8 mouse cellular contexts compared by ENCODE assay signal in genomic region chr17:24351760-24352357, GRCm38 (mm10). TPM values are rescaled to one million over a fixed set of nuclear protein-coding genes. Genes with fewer than 3 reads are reported as not detected.
DNase-seq lines count a peak whose midpoint lies in the region; ATAC-seq and TF ChIP-seq lines count a peak whose summit lies in the region.

Gene Abca3, plus strand, starts transcription at chr17:24351950.

- under 1% methylated on average over 48 of the region's 55 CpGs for WGBS in cerebellum, adult 2 months
- under 1% methylated on average over 55 of the region's 55 CpGs for WGBS in lung, embryonic 16.5 days

- H3K4me3 ChIP-seq in G1E (ENCODE audit: low read depth, low read length): peak within 1 kb of the TSS; percentile 84
- H3K4me3 ChIP-seq in cerebellum, adult 2 months (replicated peaks; ENCODE audit: insufficient read depth, low read depth, low read length): peak within 1 kb of the TSS; percentile 74
- peak within 1 kb of the TSS; percentile 64 for H3K4me3 ChIP-seq in lung, embryonic 16.5 days (ENCODE audit: low read length)

- peaks cover 15% of the 10 kb centered on the region for H3K36me3 ChIP-seq in G1E (replicated peaks)
- no peaks in the 10 kb centered on the region for H3K36me3 ChIP-seq in lung, embryonic 16.5 days (ENCODE audit: control insufficient read depth, insufficient read depth, low read length)

- peak within 1 kb of the TSS; percentile 72 for H3K27ac ChIP-seq in cerebellum, adult 2 months (ENCODE audit: insufficient read depth, low read length)
- peak within 1 kb of the TSS; percentile 36 for H3K27ac ChIP-seq in lung, embryonic 16.5 days (ENCODE audit: low read length)

- peak; percentile 89 for TF ChIP-seq CTCF in G1E (IDR thresholded peaks at IDR 0.05; ENCODE audit: low read depth, low read length)
- TF ChIP-seq CTCF in cerebellum, adult 2 months (IDR thresholded peaks at IDR 0.05; ENCODE audit: borderline replicate concordance, insufficient read depth, low read depth, low read length): peak; percentile 97

- no peaks in the 10 kb centered on the region for H3K9me3 ChIP-seq in G1E (replicated peaks)
- H3K9me3 ChIP-seq in lung, embryonic 16.5 days (ENCODE audit: control insufficient read depth, low read length): no peaks in the 10 kb centered on the region

- TF ChIP-seq POLR2A in cerebellum, adult 2 months (IDR thresholded peaks at IDR 0.05; ENCODE audit: borderline replicate concordance, insufficient read depth, low read length): peak; percentile 74

- peak within 1 kb of the TSS; percentile 96 for H3K4me2 ChIP-seq in lung, embryonic 16.5 days (ENCODE audit: low read depth, low read length)

- ATAC-seq in G1E (ENCODE audit: extremely low read depth, insufficient number of reproducible peaks, low FRiP score, poor library complexity, severe bottlenecking): peak; percentile 77
- peak; percentile 78 to 85 for ATAC-seq in hematopoietic stem cell, adult 5-6 weeks (replicated peaks in 1 of 2; ENCODE audit: insufficient read depth in 1 of 2, low FRiP score in 2 of 2, low TSS enrichment in 1 of 2, low read depth in 1 of 2, poor library complexity in 2 of 2, severe bottlenecking in 2 of 2)
- peak; percentile 95 for ATAC-seq in lung, embryonic 16.5 days (ENCODE audit: low read depth)

- H3K4me1 ChIP-seq in G1E (ENCODE audit: insufficient read depth, low read depth, low read length): peaks cover 58% of the 10 kb centered on the region
- H3K4me1 ChIP-seq in cerebellum, adult 2 months (ENCODE audit: control insufficient read depth, insufficient read depth, low read length): peaks cover 14% of the 10 kb centered on the region
- peaks cover 2% of the 10 kb centered on the region; the same call in 1 of the 2 replicates for H3K4me1 ChIP-seq in lung, embryonic 16.5 days (replicated peaks; ENCODE audit: control insufficient read depth, insufficient read depth, low read length)

- peak; percentile 88 for DNase-seq in G1E (ENCODE audit: low spot score)
- peak; percentile 98 to 99 for DNase-seq in cerebellum, adult 2 months
- DNase-seq in forelimb bud, embryonic 11.5 days (ENCODE audit: low read depth, low spot score): peak; percentile 96
- DNase-seq in layer of hippocampus, adult 9-10 months (ENCODE audit: low spot score): peak; percentile 84
- DNase-seq in ovary, postnatal 10 days (ENCODE audit: low spot score): peak; percentile 64
- peak; percentile 95 to 99 for DNase-seq in thymus, postnatal 10 days (ENCODE audit: low spot score in 2 of 2)

- peaks cover 9% of the 10 kb centered on the region for H3K27me3 ChIP-seq in G1E (ENCODE audit: insufficient read depth, low read length)
- H3K27me3 ChIP-seq in cerebellum, adult 2 months (ENCODE audit: control insufficient read depth, insufficient read depth, low read length): no peaks in the 10 kb centered on the region
- peaks cover 10% of the 10 kb centered on the region for H3K27me3 ChIP-seq in lung, embryonic 16.5 days (ENCODE audit: control insufficient read depth, insufficient read depth, low read depth, low read length)

- H3K9ac ChIP-seq in lung, embryonic 16.5 days (ENCODE audit: low read length): peak within 1 kb of the TSS; percentile 76

RNA-seq across cellular contexts. Expression of gene Abca3, which starts in this region (rescaled TPM):
- 65.4 and 68.9 TPM in 2 replicates for total RNA-seq in G1E (2014; fragmentation: Nextera tagmentation)
- 22.1 and 24.0 TPM in 2 replicates for total RNA-seq in G1E (2017)
- 29.2 and 29.5 TPM in 2 replicates for polyA plus RNA-seq in G1E (2012)
- polyA plus RNA-seq in cerebellum, adult 2 months (2012; rRNA removed): 57.0 and 58.6 TPM in 2 replicates
- total RNA-seq in hematopoietic stem cell, adult 5-6 weeks (2017): 12.8 and 14.2 TPM in 2 replicates
- polyA plus RNA-seq in lung, embryonic 16.5 days (2015; fragmentation: Nextera tagmentation; extraction: Ambion mirVana): 40.8 and 48.4 TPM in 2 replicates

Comparison
In these comparisons a context has a peak if more than half of its experiments do, and no peak if none do; other contexts are left out.
1. Peak in every context shown above with its lines: DNase-seq, ATAC-seq, H3K4me3 ChIP-seq and H3K27ac ChIP-seq.